Mouse (Mus musculus) spleen, embryonic (tissue): ENCODE results near the gene Tm4sf19.

Source experiments
- CTCF ChIA-PET: fragments of 350-600 bp; sonication (Branson Sonifier 250); formaldehyde crosslinking; loops from one replicate; lab custom pipeline; 2022; lab: Charles Lee

The Tm4sf19 gene

GRCm38 (mm10) chr16:32400267-32400666, at the start of gene Tm4sf19:
TSS of gene Tm4sf19 (plus strand) at chr16:32400506.
- CTCF ChIA-PET: no interaction called here

GRCm38 (mm10) chr16:32350776-32351175, 49.5 kb upstream of the Tm4sf19 start:
- CTCF ChIA-PET: no interaction called here

GRCm38 (mm10) chr16:32363530-32363929, 36.8 kb upstream of the Tm4sf19 start:
- CTCF ChIA-PET: no interaction called here

GRCm38 (mm10) chr16:32371351-32371750, 29.0 kb upstream of the Tm4sf19 start:
- CTCF ChIA-PET: no interaction called here

GRCm38 (mm10) chr16:32379575-32379974, 20.7 kb upstream of the Tm4sf19 start:
- CTCF ChIA-PET: no interaction called here

- CTCF ChIA-PET: no interaction called here
Measured at GRCm38 (mm10) chr16:32382901-32383300, 17.4 kb upstream of the Tm4sf19 start.

GRCm38 (mm10) chr16:32384885-32385284, 15.4 kb upstream of the Tm4sf19 start:
- CTCF ChIA-PET: no interaction called here

- CTCF ChIA-PET: no interaction called here
Measured at GRCm38 (mm10) chr16:32386826-32387225, 13.5 kb upstream of the Tm4sf19 start.

GRCm38 (mm10) chr16:32389049-32389448, 11.3 kb upstream of the Tm4sf19 start:
- CTCF ChIA-PET: no interaction called here

- CTCF ChIA-PET: no interaction called here
Measured at GRCm38 (mm10) chr16:32389841-32390240, 10.5 kb upstream of the Tm4sf19 start.

- CTCF ChIA-PET: interaction anchor here (0.6 kb wide), 1 partner anchor 128 kb away, joined by 14 read pairs; no protein-coding TSS in a partner anchor
Measured at GRCm38 (mm10) chr16:32390882-32391281, 9.4 kb upstream of the Tm4sf19 start.

- CTCF ChIA-PET: no interaction called here
Measured at GRCm38 (mm10) chr16:32395679-32396540, 4.4 kb upstream of the Tm4sf19 start.

- CTCF ChIA-PET: no interaction called here
Measured at GRCm38 (mm10) chr16:32396541-32396835, 3.8 kb upstream of the Tm4sf19 start.

GRCm38 (mm10) chr16:32398206-32398605, 2.1 kb upstream of the Tm4sf19 start:
- CTCF ChIA-PET: interaction anchor here (0.5 kb wide), 1 partner anchor 31 kb away, joined by 3 read pairs; no protein-coding TSS in a partner anchor

GRCm38 (mm10) chr16:32401335-32401965, 1.1 kb downstream of the Tm4sf19 start:
- CTCF ChIA-PET: no interaction called here

- CTCF ChIA-PET: interaction anchor here (0.6 kb wide), 1 partner anchor 11 kb away, joined by 6 read pairs; no protein-coding TSS in a partner anchor
Measured at GRCm38 (mm10) chr16:32402818-32403217, 2.5 kb downstream of the Tm4sf19 start.

GRCm38 (mm10) chr16:32405716-32406115, 5.4 kb downstream of the Tm4sf19 start:
- CTCF ChIA-PET: no interaction called here

GRCm38 (mm10) chr16:32406671-32407070, 6.4 kb downstream of the Tm4sf19 start:
- CTCF ChIA-PET: no interaction called here

GRCm38 (mm10) chr16:32407730-32408129, 7.4 kb downstream of the Tm4sf19 start:
- CTCF ChIA-PET: no interaction called here

- CTCF ChIA-PET: no interaction called here
Measured at GRCm38 (mm10) chr16:32417457-32417856, 17.2 kb downstream of the Tm4sf19 start.

GRCm38 (mm10) chr16:32419517-32420483, 19.5 kb downstream of the Tm4sf19 start, which contains the start of gene Tctex1d2:
TSS of gene Tctex1d2 (plus strand) at chr16:32419702.
- CTCF ChIA-PET: interaction anchor here (0.6 kb wide), 1 partner anchor 26 kb away, joined by 4 read pairs; no protein-coding TSS in a partner anchor

GRCm38 (mm10) chr16:32427506-32427905, 27.2 kb downstream of the Tm4sf19 start:
- CTCF ChIA-PET: no interaction called here
